Mouse (Mus musculus) embryonic facial prominence, embryonic 15.5 days (tissue): ENCODE measurements around the gene Fut7. TPM values are rescaled to one million over a fixed set of nuclear protein-coding genes. Genes with fewer than 3 reads are reported as not detected.

Experiments
- ATAC-seq: fragments of 200-750 bp; cut with Nextera tagmentation; 2 replicates; pipeline ENCODE4 v1.8.0; 2017; ENCODE audit warnings: low read depth, moderate TSS enrichment; ENCODE audit not compliant: insufficient number of reproducible peaks, low FRiP score, low TSS enrichment
- H3K27ac ChIP-seq: fragments of 300-500 bp; sonication (generic); replicated peaks from 2 replicates; pipeline ENCODE4 v1.5.1; 2015; ENCODE audit warnings: mild to moderate bottlenecking, inconsistent platforms
- H3K27me3 ChIP-seq: fragments of 300-500 bp; sonication (generic); 2 replicates; pipeline ENCODE4 v1.6.1; 2015; ENCODE audit warnings: inconsistent platforms
- H3K36me3 ChIP-seq: fragments of 300-500 bp; sonication (generic); 2 replicates; pipeline ENCODE4 v1.6.1; 2015; ENCODE audit warnings: mild to moderate bottlenecking, inconsistent platforms
- H3K4me1 ChIP-seq: fragments of 300-500 bp; sonication (generic); 2 replicates; pipeline ENCODE4 v1.6.1; 2015; ENCODE audit warnings: inconsistent platforms
- H3K4me2 ChIP-seq: fragments of 300-500 bp; sonication (generic); replicated peaks from 2 replicates; pipeline ENCODE4 v1.6.1; 2015; ENCODE audit warnings: mild to moderate bottlenecking, inconsistent platforms
- H3K4me3 ChIP-seq: fragments of 300-500 bp; sonication (generic); replicated peaks from 2 replicates; pipeline ENCODE4 v1.5.1; 2015; ENCODE audit warnings: mild to moderate bottlenecking, inconsistent platforms
- H3K9ac ChIP-seq: fragments of 300-500 bp; sonication (generic); 2 replicates; pipeline ENCODE4 v1.6.1; 2015; ENCODE audit warnings: inconsistent platforms
- H3K9me3 ChIP-seq: fragments of 300-500 bp; sonication (generic); replicated peaks from 2 replicates; pipeline ENCODE4 v1.6.1; 2016; ENCODE audit warnings: inconsistent platforms
- WGBS: fragments of 180-500 bp; shearing (Covaris S2); methylation state at CpG from one replicate; pipeline ENCODE4 v1.1.7; 2015; 5-methylcytosine and 5-hydroxymethylcytosine counted together
- polyA plus RNA-seq: library from polyadenylated mRNA; unstranded; fragments of >200 nt; fragmentation: Nextera tagmentation; extraction: Ambion mirVana; gene quantifications from 2 replicates; pipeline ENCODE4 v1.2.1, GENCODE M21; 2015

The Fut7 gene
- polyA plus RNA-seq, 1 experiment from 2014 or later, result 0.08 TPM

DNA sequence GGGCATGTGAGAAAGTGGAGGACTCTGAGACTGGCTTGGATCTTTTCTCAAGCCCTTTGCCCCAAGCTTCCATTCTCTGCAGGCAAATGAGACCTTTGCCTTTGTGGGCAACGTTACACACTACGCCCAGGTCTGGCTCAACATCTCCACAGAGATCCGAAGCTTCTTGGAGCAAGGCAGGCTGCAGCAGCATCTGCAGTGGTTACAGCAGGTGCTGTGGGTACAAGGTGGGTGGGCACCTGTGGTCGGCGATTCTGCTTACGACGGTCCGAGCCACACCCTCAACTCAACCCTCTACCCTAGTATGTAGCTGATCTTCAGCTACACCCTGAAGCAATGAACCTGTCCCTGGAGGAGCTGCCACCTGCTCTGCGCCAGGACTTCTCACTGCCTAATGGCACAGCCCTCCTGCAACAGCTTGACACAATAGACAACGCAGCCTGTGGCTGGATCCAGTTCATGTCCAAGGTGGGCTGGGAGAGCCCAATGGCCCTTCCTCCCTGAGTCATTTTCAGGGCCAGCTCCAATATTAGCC is 13.3 kb downstream of the Fut7 start:
- Histone ChIP-seq H3K9ac (no peak overlapping the region), H3K27ac (no peak overlapping the region), H3K9me3 (no peaks in the 10 kb centered on the region), H3K27me3 (no peaks in the 10 kb centered on the region), H3K4me2 (no peak overlapping the region), H3K4me1 (no peaks in the 10 kb centered on the region), H3K4me3 (no peak overlapping the region), H3K36me3 (peaks cover 7% of the 10 kb centered on the region; the same call in 1 of the 2 replicates)
- no peak for ATAC-seq
- WGBS, result 84% methylated on average over 10 of the region's 10 CpGs

DNA sequence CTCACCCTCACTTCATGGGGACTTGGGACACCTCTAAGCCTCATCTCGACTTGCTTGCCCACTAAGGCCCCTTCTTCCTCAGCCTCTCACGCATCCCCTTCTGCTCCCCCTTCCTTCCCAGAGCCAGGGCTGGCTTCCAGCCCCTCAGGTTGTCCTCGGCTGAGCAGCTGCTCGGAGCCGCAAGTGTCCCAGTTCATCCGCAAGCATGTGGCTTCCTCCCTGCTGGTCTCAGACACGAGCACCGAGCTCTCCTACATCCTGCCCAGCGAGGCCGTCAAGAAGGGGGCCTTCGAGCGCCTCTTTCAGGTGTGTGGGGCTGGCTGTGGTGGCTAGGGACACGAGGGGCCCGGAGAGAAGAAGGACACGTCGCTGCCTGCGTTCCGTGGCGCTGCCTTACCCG is 18.0 kb downstream of the Fut7 start:
- no peak overlapping the region for H3K27ac ChIP-seq
- no peak overlapping the region for H3K4me2 ChIP-seq
- no peak overlapping the region for H3K9ac ChIP-seq
- H3K9me3 ChIP-seq, result no peaks in the 10 kb centered on the region
- no peaks in the 10 kb centered on the region for H3K27me3 ChIP-seq
- no peak for ATAC-seq
- H3K36me3 ChIP-seq, result peaks cover 23% of the 10 kb centered on the region; the same call in 1 of the 2 replicates
- no peaks in the 10 kb centered on the region for H3K4me1 ChIP-seq
- H3K4me3 ChIP-seq, result no peak overlapping the region
- WGBS, result 82% methylated on average over 20 of the region's 20 CpGs

DNA sequence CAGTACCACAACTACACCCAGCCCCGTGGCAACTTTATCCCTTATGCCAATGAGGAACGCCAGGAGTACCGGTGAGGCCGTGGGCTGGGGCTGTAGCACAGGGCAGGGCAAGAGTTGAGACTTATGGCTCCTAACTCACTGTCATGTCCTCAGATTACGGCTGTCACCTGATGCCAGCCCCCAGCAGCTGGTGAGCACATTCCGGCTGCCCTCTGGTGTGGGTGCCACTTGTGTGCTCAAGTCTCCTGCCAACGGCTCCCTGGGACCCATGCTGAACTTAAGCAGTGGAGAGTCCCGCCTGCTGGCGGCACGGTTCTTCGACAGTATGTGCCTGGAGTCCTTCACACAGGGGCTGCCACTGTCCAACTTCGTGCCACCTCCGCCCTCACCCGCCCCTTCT is 19.6 kb downstream of the Fut7 start:
- H3K9me3 ChIP-seq, result no peaks in the 10 kb centered on the region
- ATAC-seq, result no peak
- H3K4me3 ChIP-seq, result no peak overlapping the region
- WGBS, result 88% methylated on average over 14 of the region's 14 CpGs
- no peak overlapping the region for H3K4me2 ChIP-seq
- H3K4me1 ChIP-seq, result no peaks in the 10 kb centered on the region
- H3K36me3 ChIP-seq, result peaks cover 16% of the 10 kb centered on the region; the same call in 1 of the 2 replicates
- no peak overlapping the region for H3K27ac ChIP-seq
- H3K27me3 ChIP-seq, result no peaks in the 10 kb centered on the region
- no peak overlapping the region for H3K9ac ChIP-seq

DNA sequence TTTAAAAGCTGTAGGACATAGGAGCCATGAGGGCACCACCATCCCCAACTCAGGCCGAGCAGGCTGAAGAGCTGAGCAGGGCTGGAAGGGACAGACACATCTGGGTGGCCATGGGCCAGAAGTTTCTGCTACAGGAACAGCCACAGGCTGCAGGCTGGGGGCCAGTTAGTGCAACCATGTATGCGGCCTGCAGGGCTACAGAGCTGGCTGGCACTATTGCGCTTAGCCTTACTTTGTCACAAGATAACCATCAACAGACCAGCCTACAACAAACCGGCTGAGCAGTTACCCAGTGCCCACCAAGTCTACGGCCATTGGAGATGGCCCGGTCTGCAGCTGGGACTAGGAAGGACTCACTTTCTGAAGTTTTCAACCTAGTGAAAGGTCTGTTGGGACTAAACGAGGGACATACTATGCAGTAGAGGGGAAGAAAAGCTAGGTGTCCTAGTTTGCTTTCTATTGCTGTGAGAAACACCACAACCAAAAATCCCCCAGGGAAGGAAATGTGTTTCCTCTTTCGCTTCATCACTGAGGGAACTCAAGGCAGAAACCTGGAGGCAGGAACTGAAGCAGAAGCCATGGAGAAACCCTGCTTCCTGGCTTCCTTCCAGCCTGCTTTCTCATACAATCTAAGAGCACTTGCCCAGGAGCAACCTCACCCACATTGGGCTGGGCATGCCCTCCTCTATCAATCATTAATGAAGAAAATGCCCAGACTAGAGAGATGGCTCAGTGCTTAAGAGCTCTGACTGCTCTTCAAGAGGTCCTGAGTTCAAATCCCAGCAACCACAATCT is 28.0 kb downstream of the Fut7 start:
- Histone ChIP-seq H3K4me3 (no peak overlapping the region), H3K4me1 (no peaks in the 10 kb centered on the region), H3K27me3 (no peaks in the 10 kb centered on the region), H3K36me3 (no peaks in the 10 kb centered on the region), H3K9me3 (no peaks in the 10 kb centered on the region), H3K9ac (no peak overlapping the region), H3K4me2 (no peak overlapping the region), H3K27ac (no peak overlapping the region)
- 75% methylated on average over 8 of the region's 8 CpGs for WGBS
- no peak for ATAC-seq

DNA sequence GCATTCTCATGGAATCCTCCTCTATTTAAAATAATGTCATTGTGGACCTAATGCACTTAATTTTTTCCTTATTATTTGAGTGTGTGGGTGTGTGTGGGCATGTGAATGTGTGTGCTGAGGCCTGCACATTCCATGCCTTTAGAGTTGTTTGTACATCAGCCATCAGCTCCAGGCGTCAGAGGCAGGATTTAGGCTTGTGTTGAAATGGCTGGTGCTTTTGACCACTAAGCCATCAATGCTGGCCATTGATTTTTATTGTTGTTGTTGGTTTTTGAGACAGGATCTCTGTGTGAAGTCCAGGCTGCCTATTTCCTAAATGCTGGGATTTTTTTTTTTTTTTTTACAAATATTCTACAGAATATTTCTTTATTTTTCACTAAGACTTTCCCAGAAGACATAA is 29.9 kb downstream of the Fut7 start:
- Histone ChIP-seq H3K4me2 (no peak overlapping the region), H3K27me3 (no peaks in the 10 kb centered on the region), H3K9me3 (no peaks in the 10 kb centered on the region), H3K4me1 (0 out of 2 replicates have a peak, but pooled peaks cover 4% of the 10 kb centered on the region), H3K4me3 (no peak overlapping the region), H3K36me3 (no peaks in the 10 kb centered on the region), H3K9ac (no peak overlapping the region), H3K27ac (no peak overlapping the region)
- ATAC-seq, result no peak
- WGBS, result 46% methylated on average over 1 of the region's 1 CpGs

DNA sequence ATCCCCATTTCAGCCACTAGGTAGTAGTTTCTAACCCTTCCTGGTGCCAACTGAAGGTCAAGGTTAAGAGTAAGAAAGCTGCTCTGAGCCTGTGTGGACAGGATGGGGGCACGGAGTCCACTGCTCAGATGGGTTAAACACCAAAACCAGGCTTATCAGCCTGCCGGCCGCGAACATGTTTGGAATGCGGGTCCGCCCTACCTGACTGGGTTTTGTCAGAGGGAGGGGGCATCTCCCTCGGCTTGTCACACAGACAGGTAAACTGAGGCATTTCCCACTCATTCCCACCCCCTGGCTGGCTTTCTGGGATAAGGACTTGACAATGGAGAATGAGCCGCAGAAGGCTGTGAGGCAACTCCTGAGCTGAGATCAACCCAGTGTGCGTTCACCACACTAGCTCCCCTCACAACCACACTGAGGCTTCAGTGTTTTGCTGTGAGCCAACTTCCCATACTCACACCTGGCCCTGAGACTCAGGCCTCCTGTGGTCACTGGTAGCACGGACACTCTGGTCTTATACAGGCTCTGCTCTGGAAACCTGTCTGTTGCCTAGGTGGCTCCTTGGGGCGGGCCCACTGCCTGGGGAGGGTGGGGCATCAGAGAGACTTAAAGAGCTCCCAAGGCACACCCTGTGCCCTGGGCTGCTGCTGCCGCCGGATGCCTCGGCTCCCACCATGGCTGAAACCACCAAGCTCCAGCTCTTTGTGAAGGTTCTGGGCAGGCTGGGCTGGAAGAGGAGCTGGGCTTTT is 33.3 kb downstream of the Fut7 start, which contains the start of gene Clic3:
Gene Clic3 (plus strand): TSS at position 634 of the 749 bp plus-strand sequence.
- no peaks in the 10 kb centered on the region for H3K27me3 ChIP-seq
- WGBS, result 53% methylated on average over 14 of the region's 14 CpGs
- peak within 1 kb of the TSS; percentile 8; the same call in 1 of the 2 replicates for H3K4me3 ChIP-seq
- no peak within 1 kb of the TSS for H3K4me2 ChIP-seq
- 0 out of 2 replicates have a peak within 1 kb of the TSS, but pooled peaks have one; percentile 36 for H3K27ac ChIP-seq
- 0 out of 2 replicates have a peak, but pooled peaks cover 9% of the 10 kb centered on the region for H3K36me3 ChIP-seq
- no peak within 1 kb of the TSS for H3K9ac ChIP-seq
- ATAC-seq, result no peak
- H3K9me3 ChIP-seq, result no peaks in the 10 kb centered on the region
- H3K4me1 ChIP-seq, result peaks cover 28% of the 10 kb centered on the region

DNA sequence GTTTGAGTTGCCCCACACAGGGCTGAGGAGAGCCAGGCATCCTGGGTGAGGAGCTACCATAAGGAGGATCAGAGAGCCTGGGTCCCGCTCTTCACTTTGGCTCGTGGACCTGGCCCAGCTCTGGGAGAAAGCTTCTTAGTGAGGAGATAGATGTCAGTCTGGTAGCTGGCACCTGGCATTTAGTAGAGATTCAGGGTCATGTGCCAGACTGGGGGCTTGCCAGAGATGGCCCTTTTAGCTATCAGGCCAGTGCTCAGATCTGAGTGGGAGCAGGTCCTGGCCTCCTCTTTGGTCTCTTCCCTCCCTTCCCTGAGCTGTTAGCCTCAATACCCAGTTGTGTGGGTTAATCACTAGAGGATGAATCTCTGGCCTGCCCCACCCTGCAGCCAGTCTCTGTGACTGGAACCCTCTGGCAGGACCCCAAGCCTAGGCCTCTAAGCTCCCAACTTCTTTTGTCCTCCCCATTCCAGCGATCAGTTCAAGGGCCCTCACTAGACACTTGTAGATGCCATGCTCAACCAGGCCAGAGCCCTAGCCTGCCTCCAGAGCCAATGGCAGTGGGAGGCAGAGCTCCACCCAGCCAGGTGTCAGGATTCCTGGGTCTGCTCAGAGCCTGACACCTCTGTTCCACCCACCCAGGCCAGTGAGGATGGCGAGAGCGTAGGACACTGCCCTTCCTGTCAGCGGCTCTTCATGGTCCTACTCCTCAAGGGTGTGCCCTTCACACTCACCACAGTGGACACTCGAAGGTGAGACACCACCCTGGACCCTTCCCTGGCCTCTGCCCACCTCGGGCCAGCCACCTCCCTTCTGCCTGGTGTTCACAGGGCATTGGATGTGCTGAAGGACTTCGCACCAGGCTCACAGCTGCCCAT is 34.2 kb downstream of the Fut7 start:
- H3K36me3 ChIP-seq, result 0 out of 2 replicates have a peak, but pooled peaks cover 9% of the 10 kb centered on the region
- H3K27ac ChIP-seq, result 0 out of 2 replicates have a peak overlapping the region, but pooled peaks have one; percentile 36
- no peaks in the 10 kb centered on the region for H3K9me3 ChIP-seq
- H3K9ac ChIP-seq, result no peak overlapping the region
- ATAC-seq, result no peak
- WGBS, result 76% methylated on average over 9 of the region's 9 CpGs
- H3K27me3 ChIP-seq, result no peaks in the 10 kb centered on the region
- peaks cover 33% of the 10 kb centered on the region for H3K4me1 ChIP-seq
- no peak overlapping the region for H3K4me2 ChIP-seq
- H3K4me3 ChIP-seq, result peak overlapping the region; percentile 8; the same call in 1 of the 2 replicates

DNA sequence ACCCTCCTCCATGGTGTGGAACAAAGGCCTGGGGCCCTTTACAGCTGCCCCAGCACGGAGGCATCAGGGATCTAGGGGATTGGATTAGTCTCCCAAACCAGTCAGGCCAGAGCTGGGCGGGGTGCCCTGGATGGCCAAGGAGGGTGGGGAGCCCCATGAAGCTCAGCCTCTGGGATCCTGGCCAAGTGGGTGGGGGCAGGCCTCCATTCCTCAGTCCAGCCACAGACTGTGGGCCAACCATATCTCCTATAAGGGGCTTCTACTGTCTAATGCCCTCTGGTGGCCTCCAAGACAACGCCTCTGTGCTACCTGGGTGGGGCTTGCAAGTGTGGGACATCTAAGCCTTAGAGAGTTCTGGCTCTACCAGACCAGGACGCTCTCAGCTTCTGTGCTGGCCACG is 35.8 kb downstream of the Fut7 start:
- WGBS, result 71% methylated on average over 5 of the region's 5 CpGs
- Histone ChIP-seq H3K4me1 (peaks cover 33% of the 10 kb centered on the region), H3K36me3 (0 out of 2 replicates have a peak, but pooled peaks cover 9% of the 10 kb centered on the region), H3K27ac (peak overlapping the region; percentile 24; the same call in 1 of the 2 replicates), H3K27me3 (no peaks in the 10 kb centered on the region), H3K9me3 (no peaks in the 10 kb centered on the region), H3K4me3 (no peak overlapping the region), H3K4me2 (no peak overlapping the region), H3K9ac (no peak overlapping the region)
- ATAC-seq, result peak; percentile 19; the same call in 1 of the 2 replicates

DNA sequence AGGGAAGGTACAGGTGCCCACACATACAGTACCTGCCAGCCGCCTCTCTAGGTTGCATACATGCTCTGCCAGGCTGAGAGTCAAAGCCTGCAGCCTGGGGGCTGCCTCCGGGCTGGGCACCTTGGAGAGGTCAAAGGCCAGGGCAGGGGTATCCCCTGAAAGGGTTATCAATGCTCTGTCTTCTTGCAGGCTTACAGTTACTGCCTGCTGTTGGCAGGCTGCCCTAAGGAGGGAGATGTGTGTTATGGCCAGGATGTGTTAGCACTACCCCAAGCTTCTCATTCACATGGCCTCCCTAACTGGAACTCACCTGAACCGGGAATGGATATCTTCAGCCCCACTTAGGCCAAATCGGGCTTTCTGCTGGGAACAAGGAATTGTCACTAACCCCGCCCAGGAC is 37.1 kb downstream of the Fut7 start:
- Histone ChIP-seq H3K9ac (peak overlapping the region; percentile 54), H3K27ac (peak overlapping the region; percentile 86), H3K4me1 (peaks cover 33% of the 10 kb centered on the region), H3K36me3 (0 out of 2 replicates have a peak, but pooled peaks cover 9% of the 10 kb centered on the region), H3K9me3 (no peaks in the 10 kb centered on the region), H3K27me3 (no peaks in the 10 kb centered on the region), H3K4me2 (peak overlapping the region; percentile 80), H3K4me3 (peak overlapping the region; percentile 62)
- WGBS, result 32% methylated on average over 5 of the region's 5 CpGs
- ATAC-seq, result no peak

DNA sequence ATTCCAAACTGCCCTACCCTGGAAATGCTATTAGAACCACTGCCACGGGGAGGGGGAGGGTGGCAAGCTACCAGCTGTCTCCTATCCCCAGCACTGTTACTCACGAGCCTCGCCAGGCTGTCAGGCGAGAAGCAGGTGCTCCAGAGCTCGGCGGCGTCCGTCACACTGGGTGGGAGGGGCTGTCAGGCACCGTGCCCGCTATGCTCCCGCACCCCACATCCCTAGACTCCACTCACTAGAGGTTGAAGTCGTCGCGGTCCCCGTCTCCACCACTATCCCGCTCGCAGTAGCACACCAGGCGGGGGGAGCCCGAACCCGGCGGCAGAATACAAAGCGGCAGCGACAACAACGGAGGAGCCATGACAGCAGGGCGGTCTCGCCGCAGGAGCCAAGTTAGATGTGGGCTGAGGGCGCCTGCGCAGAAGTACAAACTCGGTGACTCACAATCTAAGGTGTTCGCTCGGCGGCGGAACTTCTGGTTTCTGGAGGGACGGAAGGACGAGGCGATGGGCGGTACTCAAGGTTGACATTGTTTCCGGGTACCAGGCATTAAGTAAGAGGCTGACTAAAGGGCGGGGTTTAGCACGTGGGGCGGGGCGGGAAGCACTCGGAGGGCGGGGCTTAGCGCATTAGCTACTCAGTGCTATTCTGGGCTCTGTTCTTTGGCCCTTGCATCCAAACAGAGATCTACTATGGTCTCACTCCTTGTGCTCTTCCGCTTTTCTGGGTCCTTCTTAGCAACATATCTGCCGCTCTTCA is 37.7 kb downstream of the Fut7 start, which contains the start of gene Paxx:
Gene Paxx (minus strand): TSS at position 544 of the 759 bp plus-strand sequence.
- Histone ChIP-seq H3K27ac (peak within 1 kb of the TSS; percentile 86), H3K4me1 (peaks cover 35% of the 10 kb centered on the region), H3K27me3 (no peaks in the 10 kb centered on the region), H3K9ac (peak within 1 kb of the TSS; percentile 54), H3K4me2 (peak within 1 kb of the TSS; percentile 80), H3K9me3 (no peaks in the 10 kb centered on the region), H3K36me3 (0 out of 2 replicates have a peak, but pooled peaks cover 9% of the 10 kb centered on the region), H3K4me3 (peak within 1 kb of the TSS; percentile 62)
- WGBS, result 2% methylated on average over 48 of the region's 48 CpGs
- peak; percentile 91 for ATAC-seq
